Mouse (Mus musculus) E14TG2a.4 (cell line): Measurements from ENCODE around the gene Arl2bp.

ENCODE experiments used
- CTCF ChIP-seq: conservative IDR thresholded peaks from 2 replicates; pipeline ENCODE4 v1.5.1; 2014; ENCODE audit warnings: low read length
- NANOG ChIP-seq: IDR thresholded peaks from 2 replicates; pipeline ENCODE4 v1.6.1; 2014; ENCODE audit warnings: borderline replicate concordance, low read length, mixed read lengths

- TF ChIP-seq CTCF (peak; percentile 41), NANOG (no peak)
Measured at GRCm38 (mm10) chr8:94658031-94658430, 8.4 kb upstream of the Arl2bp start.
